ENCODE assay signal across 1 mouse cellular context in the genomic region with DNA sequence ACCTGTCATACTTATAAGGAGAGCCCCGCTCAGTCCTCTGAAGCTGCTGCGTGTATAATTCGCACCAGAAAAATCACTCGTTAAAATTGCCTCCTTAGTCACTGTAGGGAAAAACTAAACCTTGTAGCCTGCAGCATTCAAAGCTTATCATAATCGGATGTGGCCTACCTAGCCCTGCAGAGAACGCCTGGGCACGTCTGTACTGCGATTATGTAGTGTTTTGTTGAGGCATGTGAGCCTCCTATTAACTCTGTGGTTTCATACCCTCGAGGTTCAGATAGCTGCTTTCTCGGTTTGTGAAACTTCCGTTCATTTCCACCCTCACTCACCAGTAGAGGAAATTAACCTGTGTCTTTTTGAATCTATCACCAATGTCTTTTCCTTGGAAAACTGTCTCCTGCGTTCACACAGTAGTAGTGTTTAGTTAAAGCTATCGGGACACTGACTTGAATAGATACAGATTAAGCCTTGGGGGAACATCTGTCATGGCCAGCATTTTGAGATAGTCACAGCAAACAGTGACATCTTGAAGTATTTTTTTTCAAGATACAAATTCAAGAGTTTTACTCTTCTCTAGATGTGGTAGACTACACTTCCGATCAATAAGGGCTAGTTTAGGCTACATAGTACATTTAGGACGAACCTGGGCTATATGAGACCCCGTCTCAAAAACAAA.
TF ChIP-seq lines count a peak whose summit lies in the region.

No protein-coding gene starts in this region.

TF ChIP-seq in MEL, 35 proteins besides CTCF, POLR2A, EP300 and RAD21:
- no peak for TF ChIP-seq UBTF (IDR thresholded peaks at IDR 0.05; ENCODE audit: borderline replicate concordance, insufficient read depth, low read depth, low read length)
- no peak for TF ChIP-seq JUND (IDR thresholded peaks at IDR 0.05; ENCODE audit: low read depth, low read length)
- TF ChIP-seq TBP (IDR thresholded peaks at IDR 0.05; ENCODE audit: low read depth, low read length): peak; percentile 65; the same call in 1 of the 2 replicates
- TF ChIP-seq NRF1 (IDR thresholded peaks at IDR 0.05; ENCODE audit: insufficient read depth, low read depth, low read length, poor library complexity, severe bottlenecking): no peak
- peak; percentile 44; the same call in 1 of the 2 replicates for TF ChIP-seq BHLHE40 (IDR thresholded peaks at IDR 0.05; ENCODE audit: borderline replicate concordance, low read depth, low read length)
- peak; percentile 65 for TF ChIP-seq TAL1 (IDR thresholded peaks at IDR 0.05; ENCODE audit: low read length)
- peak; percentile 81 for TF ChIP-seq MAX (IDR thresholded peaks at IDR 0.05; ENCODE audit: low read length)
- no peak for TF ChIP-seq CHD2 (IDR thresholded peaks at IDR 0.05; ENCODE audit: low read length)
- TF ChIP-seq RCOR1 (IDR thresholded peaks at IDR 0.05; ENCODE audit: low read depth, low read length): peak; percentile 43
- TF ChIP-seq MXI1 (IDR thresholded peaks at IDR 0.05; ENCODE audit: low read depth, low read length): peak; percentile 86
- TF ChIP-seq ELF1 (IDR thresholded peaks at IDR 0.05; ENCODE audit: low read depth, low read length): no peak
- no peak for TF ChIP-seq MAZ (IDR thresholded peaks at IDR 0.05; ENCODE audit: low read depth, low read length)
- peak; percentile 12; the same call in 1 of the 2 replicates for TF ChIP-seq NELFE (IDR thresholded peaks at IDR 0.05; ENCODE audit: low read depth, low read length)
- TF ChIP-seq CHD1 (IDR thresholded peaks at IDR 0.05; ENCODE audit: low read depth, low read length): no peak
- TF ChIP-seq POLR2AphosphoS5 (IDR thresholded peaks at IDR 0.05; ENCODE audit: borderline replicate concordance, low read depth, low read length): no peak
- no peak; the same call in 1 of the 2 replicates for TF ChIP-seq SMC3 (IDR thresholded peaks at IDR 0.05; ENCODE audit: low read depth, low read length)
- peak; percentile 84 for TF ChIP-seq MYC (IDR thresholded peaks at IDR 0.05; ENCODE audit: low read depth, low read length)
- TF ChIP-seq ETS1 (IDR thresholded peaks at IDR 0.05; ENCODE audit: low read depth, low read length): peak; percentile 72
- peak; percentile 48; the same call in 1 of the 2 replicates for TF ChIP-seq POLR2AphosphoS2 (IDR thresholded peaks at IDR 0.05; ENCODE audit: low read length)
- no peak for TF ChIP-seq ZMIZ1 (IDR thresholded peaks at IDR 0.05; ENCODE audit: low read depth, low read length)
- TF ChIP-seq TCF12 (IDR thresholded peaks at IDR 0.05; ENCODE audit: low read depth, low read length): 0 out of 2 replicates have a peak, but pooled peaks have one; percentile 41
- no peak; the same call in 1 of the 2 replicates for TF ChIP-seq MAFK (IDR thresholded peaks at IDR 0.05; ENCODE audit: borderline replicate concordance, low read depth, low read length)
- peak; percentile 70 for TF ChIP-seq SIN3A (IDR thresholded peaks at IDR 0.05; ENCODE audit: low read length)
- TF ChIP-seq KAT2A (conservative IDR thresholded peaks at IDR 0.05; ENCODE audit: low read depth, low read length): peak; percentile 21; the same call in 1 of the 2 replicates
- TF ChIP-seq MYB (IDR thresholded peaks at IDR 0.05; ENCODE audit: low read depth, low read length): no peak
- peak; percentile 30; the same call in 1 of the 2 replicates for TF ChIP-seq ZNF384 (IDR thresholded peaks at IDR 0.05; ENCODE audit: low read depth, low read length)
- TF ChIP-seq GATA1 (IDR thresholded peaks at IDR 0.05; ENCODE audit: low read depth, low read length): peak; percentile 60
